Mouse (Mus musculus): ENCODE data around the gene Sec1. TPM values are rescaled to one million over a fixed set of nuclear protein-coding genes. Genes with fewer than 3 reads are reported as not detected.

Gene Sec1
- total and polyA plus RNA-seq, 2 experiments from 2014 or later, result 0.18 to 0.52 TPM

GRCm38 (mm10) chr7:45722348-45722713 is 28.1 kb upstream of the Sec1 start:
- Histone ChIP-seq H3K36me3 (ENCODE audit: insufficient read depth) (peaks cover 61% of the 10 kb centered on the region), H3K27ac (ENCODE audit: low read depth, low read length) (no peak overlapping the region), H3K9me3 (ENCODE audit: low read length) (no peaks in the 10 kb centered on the region), H3K4me2 (ENCODE audit: low read depth) (no peak overlapping the region), H3K4me3 (ENCODE audit: low read depth, low read length) (no peak overlapping the region), H3K4me1 (ENCODE audit: insufficient read depth) (peaks cover 5% of the 10 kb centered on the region; the same call in 1 of the 2 replicates), H3K27me3 (ENCODE audit: insufficient read depth, low read length) (no peaks in the 10 kb centered on the region), H3K9ac (no peak overlapping the region)
- DNase-seq (no peak), ATAC-seq (no peak)
- 83% methylated on average over 13 of the region's 13 CpGs for WGBS
- no peak for TF ChIP-seq CTCF (IDR thresholded peaks at IDR 0.05; ENCODE audit: low read depth)

DNA sequence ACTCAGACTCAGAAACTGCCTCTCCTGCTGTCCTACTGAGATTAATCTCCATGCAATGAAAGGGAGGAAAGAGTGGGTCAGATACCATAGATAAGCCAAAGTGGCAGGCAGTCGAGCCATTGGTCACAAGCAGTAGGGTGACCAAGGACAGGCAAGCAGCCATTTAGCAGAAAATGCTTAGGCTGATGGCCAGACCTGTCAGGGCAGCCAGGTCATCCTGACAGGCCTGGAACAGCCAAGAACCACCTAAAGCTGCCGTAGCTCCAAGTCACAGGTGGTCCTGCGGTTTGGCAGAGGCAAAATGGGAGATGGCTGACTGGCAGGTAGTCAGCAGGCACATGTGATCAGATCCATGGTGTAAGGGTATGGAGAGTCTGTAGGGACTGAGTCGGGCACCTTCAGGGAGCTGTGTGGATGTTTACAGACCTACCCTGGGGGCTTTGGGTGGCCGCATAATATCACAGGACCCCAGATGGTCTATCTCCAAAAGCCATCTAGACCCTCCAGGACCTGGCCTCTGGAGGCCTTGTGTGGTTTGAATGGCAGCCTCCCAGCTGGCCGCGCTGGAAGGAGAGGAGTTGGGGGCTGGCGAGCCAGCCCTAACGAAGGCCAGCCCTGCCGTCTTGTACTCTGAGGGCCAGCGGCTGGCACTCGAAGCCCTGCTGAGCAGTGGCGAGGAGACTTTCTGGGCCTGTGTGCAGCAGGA is 27.6 kb upstream of the Sec1 start:
- Histone ChIP-seq H3K36me3 (ENCODE audit: insufficient read depth) (peaks cover 58% of the 10 kb centered on the region), H3K9ac (no peak overlapping the region), H3K4me2 (ENCODE audit: low read depth) (no peak overlapping the region), H3K9me3 (ENCODE audit: low read length) (no peaks in the 10 kb centered on the region), H3K4me1 (ENCODE audit: insufficient read depth) (peaks cover 5% of the 10 kb centered on the region; the same call in 1 of the 2 replicates), H3K27ac (ENCODE audit: low read depth, low read length) (no peak overlapping the region), H3K4me3 (ENCODE audit: low read depth, low read length) (no peak overlapping the region), H3K27me3 (ENCODE audit: insufficient read depth, low read length) (no peaks in the 10 kb centered on the region)
- WGBS, result 60% methylated on average over 13 of the region's 13 CpGs
- ATAC-seq, result no peak
- DNase-seq, result no peak
- no peak for TF ChIP-seq CTCF (IDR thresholded peaks at IDR 0.05; ENCODE audit: low read depth)

DNA sequence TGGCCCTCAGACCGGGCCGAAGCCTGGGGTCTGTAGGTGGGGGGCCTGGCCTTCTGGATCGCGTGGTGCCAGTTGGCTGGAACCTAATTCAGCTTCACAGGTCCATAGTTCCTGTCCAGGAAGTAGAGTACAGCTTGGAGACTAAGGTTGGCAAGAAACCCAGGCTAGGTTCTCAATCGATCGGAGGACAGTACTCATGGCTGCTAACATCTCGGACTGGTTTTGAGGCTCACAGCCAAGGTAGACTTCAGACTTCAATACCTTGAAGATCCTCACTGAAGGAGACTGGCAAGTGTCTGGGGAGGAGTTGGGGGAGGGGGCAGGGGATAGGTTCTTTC is 27.0 kb upstream of the Sec1 start:
- Histone ChIP-seq H3K4me3 (ENCODE audit: low read depth, low read length) (no peak overlapping the region), H3K27me3 (ENCODE audit: insufficient read depth, low read length) (no peaks in the 10 kb centered on the region), H3K9me3 (ENCODE audit: low read length) (no peaks in the 10 kb centered on the region), H3K4me2 (ENCODE audit: low read depth) (no peak overlapping the region), H3K9ac (no peak overlapping the region), H3K36me3 (ENCODE audit: insufficient read depth) (peaks cover 56% of the 10 kb centered on the region), H3K27ac (ENCODE audit: low read depth, low read length) (no peak overlapping the region), H3K4me1 (ENCODE audit: insufficient read depth) (peaks cover 5% of the 10 kb centered on the region)
- no peak for TF ChIP-seq CTCF (IDR thresholded peaks at IDR 0.05; ENCODE audit: low read depth)
- WGBS, result 85% methylated on average over 7 of the region's 7 CpGs
- ATAC-seq (no peak), DNase-seq (no peak)

DNA sequence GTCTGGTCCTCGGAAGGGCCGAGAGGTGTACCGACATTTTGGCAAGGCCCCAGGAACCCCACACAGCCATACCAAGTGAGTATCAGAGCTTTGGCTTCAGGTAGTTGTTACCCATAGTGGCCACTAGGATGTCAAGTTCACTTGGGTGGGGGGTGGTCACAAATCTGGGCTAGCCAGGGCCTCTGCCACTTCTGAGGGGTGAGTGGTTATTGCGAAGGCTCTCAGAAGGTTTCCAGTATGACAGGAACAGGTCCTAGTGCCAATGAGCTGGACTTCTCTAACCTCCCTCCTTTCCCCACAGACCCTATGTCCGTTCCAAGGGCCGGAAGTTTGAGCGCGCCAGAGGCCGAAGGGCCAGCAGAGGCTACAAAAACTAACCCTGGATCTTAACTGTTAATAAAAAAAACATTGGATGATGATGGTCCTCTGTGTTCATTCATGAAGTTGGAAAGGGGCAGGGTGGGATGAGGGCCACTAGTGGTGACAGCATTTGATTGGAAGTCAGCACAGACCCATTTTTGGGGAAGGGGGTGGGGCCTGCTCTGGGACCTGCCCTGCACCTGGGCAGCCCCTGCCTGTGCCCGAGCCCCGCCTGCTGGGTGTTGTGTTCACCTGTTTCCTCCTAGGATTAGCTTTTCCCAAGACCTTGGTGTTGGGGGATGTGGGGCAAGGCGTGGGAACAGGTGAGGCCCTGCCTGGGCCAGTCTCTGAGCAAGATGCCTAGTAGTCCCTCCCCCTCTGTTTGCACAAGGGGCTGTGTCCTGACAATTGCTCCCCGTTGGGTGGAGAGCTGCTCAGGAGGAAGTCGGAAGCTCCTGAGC is 26.4 kb upstream of the Sec1 start, which contains the start of gene Fam83e:
Fam83e (plus strand) TSS at position 800 of the 821 bp plus-strand sequence.
- peak; percentile 36 for TF ChIP-seq CTCF (IDR thresholded peaks at IDR 0.05; ENCODE audit: low read depth)
- Histone ChIP-seq H3K4me3 (ENCODE audit: low read depth, low read length) (no peak within 1 kb of the TSS), H3K9me3 (ENCODE audit: low read length) (no peaks in the 10 kb centered on the region), H3K36me3 (ENCODE audit: insufficient read depth) (peaks cover 51% of the 10 kb centered on the region), H3K27ac (ENCODE audit: low read depth, low read length) (no peak within 1 kb of the TSS), H3K27me3 (ENCODE audit: insufficient read depth, low read length) (no peaks in the 10 kb centered on the region), H3K4me2 (ENCODE audit: low read depth) (no peak within 1 kb of the TSS), H3K9ac (no peak within 1 kb of the TSS), H3K4me1 (ENCODE audit: insufficient read depth) (peaks cover 11% of the 10 kb centered on the region)
- WGBS, result 78% methylated on average over 14 of the region's 14 CpGs
- no peak for ATAC-seq
- no peak for DNase-seq

- Histone ChIP-seq H3K27me3 (ENCODE audit: insufficient read depth, low read length) (no peaks in the 10 kb centered on the region), H3K9me3 (ENCODE audit: low read length) (no peaks in the 10 kb centered on the region), H3K9ac (no peak overlapping the region), H3K4me1 (ENCODE audit: insufficient read depth) (peaks cover 12% of the 10 kb centered on the region), H3K27ac (ENCODE audit: low read depth, low read length) (no peak overlapping the region), H3K4me2 (ENCODE audit: low read depth) (0 out of 2 replicates have a peak overlapping the region, but pooled peaks have one; percentile 65), H3K4me3 (ENCODE audit: low read depth, low read length) (no peak overlapping the region), H3K36me3 (ENCODE audit: insufficient read depth) (peaks cover 46% of the 10 kb centered on the region)
- ATAC-seq (no peak), DNase-seq (no peak)
- no peak for TF ChIP-seq CTCF (IDR thresholded peaks at IDR 0.05; ENCODE audit: low read depth)
- 86% methylated on average over 15 of the region's 16 CpGs for WGBS
Observed at GRCm38 (mm10) chr7:45719738-45720412, 25.7 kb upstream of the Sec1 start.

DNA sequence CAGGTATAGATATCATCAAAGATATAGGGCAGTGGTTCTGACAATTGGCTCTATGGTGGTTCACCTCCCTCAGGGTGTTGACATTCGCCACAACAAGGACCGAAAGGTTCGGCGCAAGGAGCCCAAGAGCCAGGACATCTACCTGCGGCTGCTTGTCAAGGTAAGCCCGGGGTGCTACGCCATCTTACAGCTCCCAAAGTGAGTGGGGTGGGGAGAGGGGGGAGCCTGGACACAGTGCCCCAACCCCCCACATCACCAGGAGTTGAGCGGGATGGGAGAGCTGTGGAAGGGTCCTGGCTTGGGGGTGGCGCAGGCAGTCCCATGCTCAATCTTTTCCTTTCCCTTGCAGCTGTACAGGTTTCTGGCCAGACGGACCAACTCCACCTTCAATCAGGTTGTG is 25.0 kb upstream of the Sec1 start:
- Histone ChIP-seq H3K4me2 (ENCODE audit: low read depth) (peak overlapping the region; percentile 65), H3K27me3 (ENCODE audit: insufficient read depth, low read length) (no peaks in the 10 kb centered on the region), H3K9ac (peak overlapping the region; percentile 91), H3K9me3 (ENCODE audit: low read length) (no peaks in the 10 kb centered on the region), H3K4me3 (ENCODE audit: low read depth, low read length) (peak overlapping the region; percentile 72), H3K27ac (ENCODE audit: low read depth, low read length) (no peak overlapping the region), H3K36me3 (ENCODE audit: insufficient read depth) (peaks cover 40% of the 10 kb centered on the region), H3K4me1 (ENCODE audit: insufficient read depth) (peaks cover 17% of the 10 kb centered on the region)
- DNase-seq (no peak), ATAC-seq (no peak)
- TF ChIP-seq CTCF (IDR thresholded peaks at IDR 0.05; ENCODE audit: low read depth), result no peak
- 82% methylated on average over 10 of the region's 10 CpGs for WGBS

Measured in forebrain, postnatal 0 days (tissue).